Mouse (Mus musculus): Measurements from ENCODE around the gene Caprin1. TPM values are rescaled to one million over a fixed set of nuclear protein-coding genes. Genes with fewer than 3 reads are reported as not detected.
A peak's percentile ranks its signal among the peaks of the same experiment; 100 is the strongest.

The Caprin1 gene
- total and polyA plus RNA-seq, 3 experiments: 203 to 570 (median 513) TPM

- Histone ChIP-seq H3K4me1 (ENCODE audit: insufficient read depth, low read depth, low read length) (no peaks in the 10 kb centered on the region; the same call in 1 of the 2 replicates), H3K27me3 (ENCODE audit: insufficient read depth, low read length) (no peaks in the 10 kb centered on the region), H3K9me3 (replicated peaks) (no peaks in the 10 kb centered on the region), H3K36me3 (replicated peaks) (peaks cover 99% of the 10 kb centered on the region), H3K4me3 (ENCODE audit: low read depth, low read length) (no peak overlapping the region)
- ATAC-seq (ENCODE audit: extremely low read depth, insufficient number of reproducible peaks, low FRiP score, poor library complexity, severe bottlenecking): no peak
- no peak for DNase-seq (ENCODE audit: low spot score)
- no peak for TF ChIP-seq GATA2 (IDR thresholded peaks at IDR 0.05; ENCODE audit: borderline replicate concordance, low read depth, low read length)
- TF ChIP-seq POLR2AphosphoS5 (IDR thresholded peaks at IDR 0.05; ENCODE audit: insufficient replicate concordance, low read depth, low read length): no peak
- TF ChIP-seq GATA1 (IDR thresholded peaks at IDR 0.05; ENCODE audit: borderline replicate concordance, low read length): no peak
- no peak for TF ChIP-seq TAL1 (conservative IDR thresholded peaks at IDR 0.05; ENCODE audit: low read depth, low read length)
- TF ChIP-seq CTCF (IDR thresholded peaks at IDR 0.05; ENCODE audit: low read depth, low read length): no peak
These were observed 66.0 kb downstream of the Caprin1 start for GRCm38 (mm10) chr2:103731423-103731822.

- Histone ChIP-seq H3K36me3 (replicated peaks) (peaks cover 99% of the 10 kb centered on the region), H3K4me1 (ENCODE audit: insufficient read depth, low read depth, low read length) (no peaks in the 10 kb centered on the region; the same call in 1 of the 2 replicates), H3K9me3 (replicated peaks) (no peaks in the 10 kb centered on the region), H3K27me3 (ENCODE audit: insufficient read depth, low read length) (no peaks in the 10 kb centered on the region), H3K4me3 (ENCODE audit: low read depth, low read length) (no peak overlapping the region)
- TF ChIP-seq GATA1 (IDR thresholded peaks at IDR 0.05; ENCODE audit: borderline replicate concordance, low read length) (no peak), POLR2AphosphoS5 (IDR thresholded peaks at IDR 0.05; ENCODE audit: insufficient replicate concordance, low read depth, low read length) (no peak), TAL1 (conservative IDR thresholded peaks at IDR 0.05; ENCODE audit: low read depth, low read length) (no peak), CTCF (IDR thresholded peaks at IDR 0.05; ENCODE audit: low read depth, low read length) (no peak), GATA2 (IDR thresholded peaks at IDR 0.05; ENCODE audit: borderline replicate concordance, low read depth, low read length) (no peak)
- DNase-seq (ENCODE audit: low spot score): no peak
- no peak for ATAC-seq (ENCODE audit: extremely low read depth, insufficient number of reproducible peaks, low FRiP score, poor library complexity, severe bottlenecking)
These were observed 66.5 kb downstream of the Caprin1 start for GRCm38 (mm10) chr2:103730999-103731398.

- no peak for TF ChIP-seq GATA2 (IDR thresholded peaks at IDR 0.05; ENCODE audit: borderline replicate concordance, low read depth, low read length)
- TF ChIP-seq GATA1 (IDR thresholded peaks at IDR 0.05; ENCODE audit: borderline replicate concordance, low read length): no peak
- TF ChIP-seq TAL1 (conservative IDR thresholded peaks at IDR 0.05; ENCODE audit: low read depth, low read length): no peak
- TF ChIP-seq POLR2AphosphoS5 (IDR thresholded peaks at IDR 0.05; ENCODE audit: insufficient replicate concordance, low read depth, low read length): no peak
- no peak for TF ChIP-seq CTCF (IDR thresholded peaks at IDR 0.05; ENCODE audit: low read depth, low read length)
- Histone ChIP-seq H3K9me3 (replicated peaks) (no peaks in the 10 kb centered on the region), H3K36me3 (replicated peaks) (peaks cover 99% of the 10 kb centered on the region), H3K4me3 (ENCODE audit: low read depth, low read length) (no peak overlapping the region), H3K4me1 (ENCODE audit: insufficient read depth, low read depth, low read length) (no peaks in the 10 kb centered on the region; the same call in 1 of the 2 replicates), H3K27me3 (ENCODE audit: insufficient read depth, low read length) (no peaks in the 10 kb centered on the region)
- no peak for DNase-seq (ENCODE audit: low spot score)
- ATAC-seq (ENCODE audit: extremely low read depth, insufficient number of reproducible peaks, low FRiP score, poor library complexity, severe bottlenecking): no peak
These were observed 69.4 kb downstream of the Caprin1 start for GRCm38 (mm10) chr2:103728027-103728540.

- peaks cover 96% of the 10 kb centered on the region for H3K36me3 ChIP-seq (replicated peaks)
- ATAC-seq (ENCODE audit: extremely low read depth, insufficient number of reproducible peaks, low FRiP score, poor library complexity, severe bottlenecking) (no peak), DNase-seq (ENCODE audit: low spot score) (no peak)
- H3K4me1 ChIP-seq (ENCODE audit: insufficient read depth, low read depth, low read length): no peaks in the 10 kb centered on the region; the same call in 1 of the 2 replicates
- no peak overlapping the region for H3K4me3 ChIP-seq (ENCODE audit: low read depth, low read length)
- no peaks in the 10 kb centered on the region for H3K27me3 ChIP-seq (ENCODE audit: insufficient read depth, low read length)
- TF ChIP-seq GATA1 (IDR thresholded peaks at IDR 0.05; ENCODE audit: borderline replicate concordance, low read length): no peak
- TF ChIP-seq GATA2 (IDR thresholded peaks at IDR 0.05; ENCODE audit: borderline replicate concordance, low read depth, low read length): no peak
- no peak for TF ChIP-seq TAL1 (conservative IDR thresholded peaks at IDR 0.05; ENCODE audit: low read depth, low read length)
- TF ChIP-seq POLR2AphosphoS5 (IDR thresholded peaks at IDR 0.05; ENCODE audit: insufficient replicate concordance, low read depth, low read length): no peak
- TF ChIP-seq CTCF (IDR thresholded peaks at IDR 0.05; ENCODE audit: low read depth, low read length): no peak
- no peaks in the 10 kb centered on the region for H3K9me3 ChIP-seq (replicated peaks)
These were observed 72.9 kb downstream of the Caprin1 start for GRCm38 (mm10) chr2:103724521-103724920.

- no peaks in the 10 kb centered on the region; the same call in 1 of the 2 replicates for H3K4me1 ChIP-seq (ENCODE audit: insufficient read depth, low read depth, low read length)
- DNase-seq (ENCODE audit: low spot score): no peak
These were observed 78.2 kb downstream of the Caprin1 start for GRCm38 (mm10) chr2:103719292-103719646.

GRCm38 (mm10) chr2:103718594-103719291, 78.7 kb downstream of the Caprin1 start:
- DNase-seq (ENCODE audit: low spot score) (peak; percentile 44), ATAC-seq (ENCODE audit: extremely low read depth, insufficient number of reproducible peaks, low FRiP score, poor library complexity, severe bottlenecking) (no peak)
- Histone ChIP-seq H3K27me3 (ENCODE audit: insufficient read depth, low read length) (peaks cover 3% of the 10 kb centered on the region; the same call in 1 of the 2 replicates), H3K4me3 (ENCODE audit: low read depth, low read length) (no peak overlapping the region), H3K9me3 (replicated peaks) (no peaks in the 10 kb centered on the region), H3K4me1 (ENCODE audit: insufficient read depth, low read depth, low read length) (no peaks in the 10 kb centered on the region; the same call in 1 of the 2 replicates), H3K36me3 (replicated peaks) (peaks cover 83% of the 10 kb centered on the region)
- TF ChIP-seq TAL1 (conservative IDR thresholded peaks at IDR 0.05; ENCODE audit: low read depth, low read length) (no peak), CTCF (IDR thresholded peaks at IDR 0.05; ENCODE audit: low read depth, low read length) (peak; percentile 79), GATA2 (IDR thresholded peaks at IDR 0.05; ENCODE audit: borderline replicate concordance, low read depth, low read length) (no peak), GATA1 (IDR thresholded peaks at IDR 0.05; ENCODE audit: borderline replicate concordance, low read length) (no peak), POLR2AphosphoS5 (IDR thresholded peaks at IDR 0.05; ENCODE audit: insufficient replicate concordance, low read depth, low read length) (no peak)

More at GRCm38 (mm10) chr2:103719292-103719646, 78.2 kb downstream of the Caprin1 start:
- TF ChIP-seq GATA1 (IDR thresholded peaks at IDR 0.05; ENCODE audit: borderline replicate concordance, low read length) (no peak), TAL1 (conservative IDR thresholded peaks at IDR 0.05; ENCODE audit: low read depth, low read length) (no peak), CTCF (IDR thresholded peaks at IDR 0.05; ENCODE audit: low read depth, low read length) (no peak), GATA2 (IDR thresholded peaks at IDR 0.05; ENCODE audit: borderline replicate concordance, low read depth, low read length) (no peak), POLR2AphosphoS5 (IDR thresholded peaks at IDR 0.05; ENCODE audit: insufficient replicate concordance, low read depth, low read length) (no peak)
- Histone ChIP-seq H3K36me3 (replicated peaks) (peaks cover 88% of the 10 kb centered on the region), H3K4me3 (ENCODE audit: low read depth, low read length) (no peak overlapping the region), H3K27me3 (ENCODE audit: insufficient read depth, low read length) (no peaks in the 10 kb centered on the region; the same call in 1 of the 2 replicates), H3K9me3 (replicated peaks) (no peaks in the 10 kb centered on the region)
- ATAC-seq (ENCODE audit: extremely low read depth, insufficient number of reproducible peaks, low FRiP score, poor library complexity, severe bottlenecking): no peak
